9 mouse cellular contexts compared by ENCODE assay signal in the genomic region with DNA sequence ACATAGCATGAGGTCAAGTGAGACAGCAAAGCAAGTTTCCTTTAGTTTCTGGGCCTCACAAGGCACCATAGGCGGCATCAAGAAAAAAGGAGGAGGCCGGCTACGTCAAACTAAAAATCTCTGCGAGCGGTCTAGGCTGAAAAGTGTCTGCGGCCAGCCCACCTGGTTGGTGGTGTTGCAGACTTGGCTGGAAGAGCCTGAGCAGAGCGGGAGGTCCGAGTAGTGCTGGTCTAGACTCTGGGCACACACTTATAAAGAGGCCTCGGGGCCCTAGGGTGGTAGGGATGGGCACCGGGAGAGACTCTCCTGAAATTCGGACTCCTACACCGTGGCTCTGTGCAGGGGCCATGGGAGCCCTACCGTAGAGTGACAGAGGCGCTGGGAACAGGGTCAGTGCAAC. TPM values are rescaled to one million over a fixed set of nuclear protein-coding genes. Genes with fewer than 3 reads are reported as not detected.
A peak's percentile ranks its signal among the peaks of the same experiment; 100 is the strongest.
DNase-seq lines count a peak whose midpoint lies in the region; ATAC-seq and TF ChIP-seq lines count a peak whose summit lies in the region.
"Had no signal": no experiment of that assay in that cellular context is flagged by ENCODE, and none has a peak within 500 bp of the region (broad histone marks: within the 10 kb centered on the region; RNA-seq: fewer than 3 reads in every experiment).

No protein-coding gene starts in this region.

- WGBS in kidney, adult 2 months = 12% methylated on average over 14 of the region's 14 CpGs
- WGBS in forebrain, embryonic 12.5 days = 2% methylated on average over 14 of the region's 14 CpGs
- 2% methylated on average over 14 of the region's 14 CpGs for WGBS in midbrain, embryonic 13.5 days
- 8% methylated on average over 14 of the region's 14 CpGs for WGBS in stomach, postnatal 0 days

- no peak for TF ChIP-seq CTCF in kidney, adult 2 months (conservative IDR thresholded peaks at IDR 0.05; ENCODE audit: insufficient read depth, insufficient read length, low read depth, low read length)
- no peak for TF ChIP-seq CTCF in stomach, postnatal 0 days (IDR thresholded peaks at IDR 0.05; ENCODE audit: low read depth)

- H3K4me2 ChIP-seq in forebrain, embryonic 12.5 days = peak overlapping the region; percentile 58
- peak overlapping the region; percentile 61 for H3K4me2 ChIP-seq in midbrain, embryonic 13.5 days (replicated peaks)
- peak overlapping the region; percentile 52 for H3K4me2 ChIP-seq in stomach, postnatal 0 days (replicated peaks; ENCODE audit: low read depth)

- peak overlapping the region; percentile 33; the same call in 1 of the 2 replicates for H3K4me3 ChIP-seq in kidney, adult 2 months (ENCODE audit: insufficient read depth, low read depth, low read length)
- H3K4me3 ChIP-seq in forebrain, embryonic 12.5 days (replicated peaks) = peak overlapping the region; percentile 37
- H3K4me3 ChIP-seq in midbrain, embryonic 13.5 days (replicated peaks) = peak overlapping the region; percentile 45
- H3K4me3 ChIP-seq in stomach, postnatal 0 days (ENCODE audit: low read depth, low read length) = peak overlapping the region; percentile 23; the same call in 1 of the 2 replicates

- no peak for TF ChIP-seq EP300 in stomach, postnatal 0 days (optimal IDR thresholded peaks at IDR 0.05)

- no peaks in the 10 kb centered on the region for H3K36me3 ChIP-seq in kidney, adult 2 months (ENCODE audit: control insufficient read depth, insufficient read depth, low read length)
- no peaks in the 10 kb centered on the region for H3K36me3 ChIP-seq in forebrain, embryonic 12.5 days (replicated peaks)
- H3K36me3 ChIP-seq in midbrain, embryonic 13.5 days = no peaks in the 10 kb centered on the region
- no peaks in the 10 kb centered on the region for H3K36me3 ChIP-seq in stomach, postnatal 0 days (ENCODE audit: control insufficient read depth, insufficient read depth, low read length)

- H3K27me3 ChIP-seq in kidney, adult 2 months (replicated peaks; ENCODE audit: control insufficient read depth, insufficient read depth, low read length) = no peaks in the 10 kb centered on the region; the same call in 1 of the 2 replicates
- peaks cover 14% of the 10 kb centered on the region for H3K27me3 ChIP-seq in forebrain, embryonic 12.5 days
- peaks cover 14% of the 10 kb centered on the region; the same call in 1 of the 2 replicates for H3K27me3 ChIP-seq in midbrain, embryonic 13.5 days
- no peaks in the 10 kb centered on the region for H3K27me3 ChIP-seq in stomach, postnatal 0 days (ENCODE audit: control insufficient read depth, insufficient read depth, low read length)

- no peak for ATAC-seq in forebrain, embryonic 12.5 days (ENCODE audit: low FRiP score)
- peak; percentile 82 for ATAC-seq in midbrain, embryonic 13.5 days
- ATAC-seq in stomach, postnatal 0 days (ENCODE audit: low FRiP score, low TSS enrichment) = peak; percentile 43
- no peak for ATAC-seq in megakaryocyte progenitor cell, adult 5-6 weeks (replicated peaks; ENCODE audit: poor library complexity)

- peak overlapping the region; percentile 45; the same call in 1 of the 2 replicates for H3K9ac ChIP-seq in forebrain, embryonic 12.5 days
- peak overlapping the region; percentile 53 for H3K9ac ChIP-seq in midbrain, embryonic 13.5 days (replicated peaks)
- no peak overlapping the region for H3K9ac ChIP-seq in stomach, postnatal 0 days (ENCODE audit: low read length)

- peak; percentile 31 for DNase-seq in kidney, adult 2 months
- DNase-seq in kidney, adult 11 months = no peak
- DNase-seq in brain, adult 2 months (ENCODE audit: low read depth, low spot score) = peak; percentile 97
- peak; percentile 78 to 81 for DNase-seq in kidney, postnatal 4 days
- peak; percentile 54 for DNase-seq in stomach, postnatal 0 days (ENCODE audit: low spot score)

- H3K4me1 ChIP-seq in kidney, adult 2 months (ENCODE audit: control insufficient read depth, insufficient read depth, low read length) = no peaks in the 10 kb centered on the region
- peaks cover 20% of the 10 kb centered on the region for H3K4me1 ChIP-seq in forebrain, embryonic 12.5 days
- peaks cover 23% of the 10 kb centered on the region for H3K4me1 ChIP-seq in midbrain, embryonic 13.5 days (replicated peaks)
- H3K4me1 ChIP-seq in stomach, postnatal 0 days (replicated peaks; ENCODE audit: control insufficient read depth, insufficient read depth) = no peaks in the 10 kb centered on the region; the same call in 1 of the 2 replicates

- no peak for TF ChIP-seq POLR2A in kidney, adult 2 months (IDR thresholded peaks at IDR 0.05; ENCODE audit: low read depth, low read length)

- no peaks in the 10 kb centered on the region for H3K9me3 ChIP-seq in forebrain, embryonic 12.5 days
- no peaks in the 10 kb centered on the region for H3K9me3 ChIP-seq in midbrain, embryonic 13.5 days
- H3K9me3 ChIP-seq in stomach, postnatal 0 days (ENCODE audit: control insufficient read depth, low read length) = no peaks in the 10 kb centered on the region

- no peak overlapping the region for H3K27ac ChIP-seq in kidney, adult 2 months (ENCODE audit: insufficient read depth, low read depth, low read length)
- no peak overlapping the region for H3K27ac ChIP-seq in forebrain, embryonic 12.5 days
- H3K27ac ChIP-seq in midbrain, embryonic 13.5 days = peak overlapping the region; percentile 53; the same call in 1 of the 2 replicates
- H3K27ac ChIP-seq in stomach, postnatal 0 days (replicated peaks) = no peak overlapping the region

RNA-seq across cellular contexts. Expression of gene Scn2b, which starts 1.9 kb away (rescaled TPM):
- 0.45 and 0.58 TPM in 2 replicates for polyA plus RNA-seq in kidney, adult 2 months (2012; rRNA removed)
- 3.0 and 3.1 TPM in 2 replicates for polyA plus RNA-seq in forebrain, embryonic 12.5 days (2016; fragmentation: Nextera tagmentation; extraction: Ambion mirVana)
- 6.6 and 7.2 TPM in 2 replicates for polyA plus RNA-seq in midbrain, embryonic 13.5 days (2015; fragmentation: Nextera tagmentation; extraction: Ambion mirVana)
- polyA plus RNA-seq in stomach, postnatal 0 days (2015; fragmentation: Nextera tagmentation; extraction: Ambion mirVana) = 0.84 and 0.94 TPM in 2 replicates
- not detected in 2 replicates for total RNA-seq in megakaryocyte progenitor cell, adult 5-6 weeks (2015)
- total RNA-seq in megakaryocyte progenitor cell, adult 5-6 weeks (2017) = not detected in 2 replicates
- total RNA-seq: MEL had no signal

RNA-seq across cellular contexts. Expression of gene Scn4b, which starts 22.5 kb away (rescaled TPM):
- 13.3 and 13.8 TPM in 2 replicates for polyA plus RNA-seq in kidney, adult 2 months (2012; rRNA removed)
- polyA plus RNA-seq in forebrain, embryonic 12.5 days (2016; fragmentation: Nextera tagmentation; extraction: Ambion mirVana) = 0.23 and 0.56 TPM in 2 replicates
- polyA plus RNA-seq in midbrain, embryonic 13.5 days (2015; fragmentation: Nextera tagmentation; extraction: Ambion mirVana) = 0.13 and 0.17 TPM in 2 replicates
- polyA plus RNA-seq in stomach, postnatal 0 days (2015; fragmentation: Nextera tagmentation; extraction: Ambion mirVana) = 0.11 TPM in 2 replicates
- total RNA-seq in megakaryocyte progenitor cell, adult 5-6 weeks (2015) = not detected in 2 replicates
- not detected in 2 replicates for total RNA-seq in megakaryocyte progenitor cell, adult 5-6 weeks (2017)
- total RNA-seq: MEL had no signal

RNA-seq across cellular contexts. Expression of gene Jaml, which starts 36.7 kb away (rescaled TPM):
- 0.08 and 0.53 TPM in 2 replicates for polyA plus RNA-seq in kidney, adult 2 months (2012; rRNA removed)
- polyA plus RNA-seq in forebrain, embryonic 12.5 days (2016; fragmentation: Nextera tagmentation; extraction: Ambion mirVana) = 0.15 TPM in 1 of 2 replicates, not detected in the other
- polyA plus RNA-seq in midbrain, embryonic 13.5 days (2015; fragmentation: Nextera tagmentation; extraction: Ambion mirVana) = 0.27 and 0.51 TPM in 2 replicates
- polyA plus RNA-seq in stomach, postnatal 0 days (2015; fragmentation: Nextera tagmentation; extraction: Ambion mirVana) = 3.4 and 3.5 TPM in 2 replicates
- total RNA-seq in megakaryocyte progenitor cell, adult 5-6 weeks (2015) = 0.89 and 2.0 TPM in 2 replicates
- 3.4 and 4.6 TPM in 2 replicates for total RNA-seq in megakaryocyte progenitor cell, adult 5-6 weeks (2017)
- total RNA-seq: MEL had no signal

Comparison
In these comparisons a context has a peak if more than half of its experiments do, and no peak if none do; other contexts are left out.
1. ATAC-seq: peak in midbrain, embryonic 13.5 days (single experiment) and stomach, postnatal 0 days (single experiment); none in forebrain, embryonic 12.5 days (single experiment) and megakaryocyte progenitor cell, adult 5-6 weeks (single experiment).
2. Peak in every context shown above with its lines, with median percentiles within 50 percentile points of each other: H3K4me3 ChIP-seq and H3K4me2 ChIP-seq.